Mouse (Mus musculus) kidney, embryonic 16.5 days (tissue): ENCODE results near the gene Rap1b. TPM values are rescaled to one million over a fixed set of nuclear protein-coding genes. Genes with fewer than 3 reads are reported as not detected.

Experiments
- ATAC-seq: fragments of 200-750 bp; cut with Nextera tagmentation; 2 replicates; pipeline ENCODE4 v1.8.0; 2017; ENCODE audit warnings: moderate TSS enrichment; ENCODE audit not compliant: low FRiP score, low TSS enrichment
- H3K27ac ChIP-seq: fragments of 300-500 bp; sonication (generic); 2 replicates; pipeline ENCODE4 v1.5.1; 2014; ENCODE audit warnings: low read length
- H3K27me3 ChIP-seq: fragments of 300-500 bp; sonication (generic); 2 replicates; pipeline ENCODE4 v1.6.1; 2014; ENCODE audit warnings: low read length, control low read depth, mixed read lengths; ENCODE audit not compliant: insufficient read depth
- H3K36me3 ChIP-seq: fragments of 300-500 bp; sonication (generic); 2 replicates; pipeline ENCODE4 v1.6.1; 2014; ENCODE audit warnings: low read length, control low read depth, mixed read lengths; ENCODE audit not compliant: insufficient read depth
- H3K4me1 ChIP-seq: fragments of 300-500 bp; sonication (generic); 2 replicates; pipeline ENCODE4 v1.6.1; 2014; ENCODE audit warnings: low read length, control low read depth, mixed read lengths; ENCODE audit not compliant: insufficient read depth
- H3K4me2 ChIP-seq: fragments of 300-500 bp; sonication (generic); replicated peaks from 2 replicates; pipeline ENCODE4 v1.6.1; 2014; ENCODE audit warnings: low read depth, low read length
- H3K4me3 ChIP-seq: fragments of 300-500 bp; sonication (generic); 2 replicates; pipeline ENCODE4 v1.5.1; 2014; ENCODE audit warnings: mild to moderate bottlenecking, low read length
- H3K9ac ChIP-seq: fragments of 300-500 bp; sonication (generic); replicated peaks from 2 replicates; pipeline ENCODE4 v1.6.1; 2014; ENCODE audit warnings: low read length
- H3K9me3 ChIP-seq: fragments of 300-500 bp; sonication (generic); 2 replicates; pipeline ENCODE4 v1.6.1; 2016; ENCODE audit warnings: low read length, control low read depth
- WGBS: fragments of 180-500 bp; shearing (Covaris S2); extraction: QIAGEN DNeasy Blood & Tissue Kit; methylation state at CpG from one replicate; pipeline ENCODE4 v1.1.7; 2014; 5-methylcytosine and 5-hydroxymethylcytosine counted together
- polyA plus RNA-seq: library from polyadenylated mRNA; unstranded; fragments of >200 nt; fragmentation: Nextera tagmentation; extraction: Ambion mirVana; gene quantifications from 2 replicates; pipeline ENCODE4 v1.2.1, GENCODE M21; 2015

Rap1b gene
- polyA plus RNA-seq, 1 experiment from 2014 or later, result 185 TPM

DNA sequence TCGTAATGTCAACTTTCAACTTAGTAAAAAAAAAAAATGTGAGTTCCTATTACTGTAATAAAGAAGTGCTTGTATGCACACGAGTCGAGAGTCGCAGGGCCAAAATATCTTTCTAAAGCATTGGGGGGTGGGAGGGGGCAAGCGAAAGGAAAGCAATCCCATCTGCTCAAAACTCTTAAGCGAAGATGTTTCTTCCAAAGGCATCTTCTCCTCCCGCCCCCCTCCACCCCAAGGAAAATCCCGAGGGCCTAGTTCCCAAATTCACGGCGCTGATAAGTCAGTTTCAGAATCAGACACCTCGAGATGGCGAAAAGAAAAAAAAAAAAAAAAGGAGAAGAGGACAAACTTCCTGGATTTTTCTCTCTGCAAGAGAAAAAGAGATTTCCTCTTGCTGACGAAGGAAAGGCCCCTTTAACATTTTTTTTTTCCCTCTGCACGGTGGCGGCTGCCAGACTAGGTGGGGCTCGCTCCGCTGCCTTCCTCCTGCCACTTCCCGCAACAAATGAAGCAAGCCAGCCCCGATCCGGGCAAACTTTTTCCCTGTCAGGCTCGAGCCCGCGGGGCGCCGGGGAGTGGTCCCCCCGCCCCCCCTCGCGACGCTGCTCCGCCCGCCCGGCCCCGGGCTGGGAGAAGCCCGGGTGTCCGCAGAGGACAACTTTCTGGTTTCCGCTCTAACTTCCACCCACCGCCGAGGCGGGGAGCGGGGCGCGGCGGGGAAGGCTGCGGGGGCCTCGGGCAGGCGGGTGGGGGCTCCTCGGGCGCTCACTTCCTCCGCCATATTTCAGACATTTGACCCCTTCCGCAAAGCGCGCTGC, 846 bp downstream of the Rap1b start:
- WGBS, result under 1% methylated on average over 36 of the region's 52 CpGs
- peak overlapping the region; percentile 97 for H3K27ac ChIP-seq
- peak; percentile 41 for ATAC-seq

DNA sequence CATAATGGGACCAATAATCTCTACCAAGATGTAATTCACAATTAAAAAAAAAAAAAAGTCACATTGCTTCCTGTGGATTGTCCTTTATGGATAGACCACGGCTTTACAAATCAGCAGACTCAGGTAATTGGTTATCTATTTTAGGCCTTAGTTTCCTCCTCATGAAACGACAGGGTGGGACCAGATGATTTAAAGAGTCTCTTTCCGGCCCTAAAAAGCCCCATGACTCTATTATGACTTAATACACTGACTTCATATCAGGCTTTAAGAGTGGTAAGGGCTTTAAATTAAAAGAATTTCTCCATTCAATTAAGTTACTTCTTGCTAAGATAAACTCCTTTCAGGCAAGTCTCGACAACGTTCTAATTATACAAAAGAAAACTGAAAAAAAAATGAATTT, 1.6 kb downstream of the Rap1b start:
- Histone ChIP-seq H3K36me3 (no peaks in the 10 kb centered on the region), H3K4me1 (peaks cover 23% of the 10 kb centered on the region), H3K4me3 (peak overlapping the region; percentile 93), H3K27me3 (no peaks in the 10 kb centered on the region), H3K9ac (0 out of 2 replicates have a peak overlapping the region, but pooled peaks have one; percentile 41), H3K4me2 (peak overlapping the region; percentile 71), H3K9me3 (no peaks in the 10 kb centered on the region), H3K27ac (no peak overlapping the region)
- WGBS, result 25% methylated on average over 5 of the region's 5 CpGs
- no peak for ATAC-seq

More for the DNA sequence above, 846 bp downstream of the Rap1b start:
- Histone ChIP-seq H3K4me3 (peak overlapping the region; percentile 93), H3K9me3 (no peaks in the 10 kb centered on the region), H3K4me2 (peak overlapping the region; percentile 71), H3K4me1 (peaks cover 23% of the 10 kb centered on the region), H3K9ac (peak overlapping the region; percentile 97), H3K36me3 (no peaks in the 10 kb centered on the region), H3K27me3 (no peaks in the 10 kb centered on the region)

DNA sequence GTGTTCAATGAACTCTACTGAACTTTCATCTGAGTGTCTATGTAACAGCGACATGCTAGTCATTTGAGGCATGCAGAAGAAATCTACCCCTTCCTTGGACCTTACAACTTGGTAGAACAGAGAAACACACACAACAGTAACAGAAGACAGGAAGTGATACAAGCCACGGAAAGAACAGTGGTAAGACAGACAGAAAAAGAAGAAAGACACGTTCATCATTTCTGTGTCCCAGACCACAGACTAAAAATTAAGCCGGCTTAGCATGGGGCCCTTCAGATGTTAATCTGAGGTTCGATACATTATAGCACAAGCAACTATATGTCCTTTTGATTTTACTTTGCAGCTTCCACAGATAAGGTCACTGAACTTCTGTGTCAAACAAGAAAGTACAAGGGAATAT, 2.1 kb downstream of the Rap1b start:
- WGBS, result 71% methylated on average over 5 of the region's 5 CpGs
- Histone ChIP-seq H3K27ac (no peak overlapping the region), H3K4me3 (peak overlapping the region; percentile 13; the same call in 1 of the 2 replicates), H3K9ac (no peak overlapping the region), H3K27me3 (no peaks in the 10 kb centered on the region), H3K9me3 (no peaks in the 10 kb centered on the region), H3K4me2 (peak overlapping the region; percentile 71), H3K36me3 (no peaks in the 10 kb centered on the region), H3K4me1 (peaks cover 23% of the 10 kb centered on the region)
- ATAC-seq, result no peak

DNA sequence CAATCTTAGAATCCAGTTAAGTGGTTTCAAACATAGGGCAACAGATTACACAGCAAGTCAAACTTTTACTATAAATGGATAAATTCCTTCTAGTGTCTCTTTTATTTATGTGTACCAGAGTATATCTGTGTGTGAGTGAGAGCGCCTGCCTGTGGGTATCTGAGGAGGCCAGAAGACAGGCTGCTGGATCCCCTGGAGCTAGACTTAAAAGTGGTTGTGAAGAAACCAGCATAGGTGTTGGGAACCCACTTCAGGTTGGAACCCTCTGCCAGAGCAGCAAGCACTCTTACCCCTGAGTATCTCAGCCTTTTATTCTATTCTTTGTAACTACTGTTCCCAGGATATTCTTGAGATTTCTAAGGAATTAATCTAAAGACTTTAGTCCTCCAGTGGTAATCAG, 4.1 kb downstream of the Rap1b start:
- H3K4me2 ChIP-seq, result no peak overlapping the region
- peaks cover 16% of the 10 kb centered on the region for H3K4me1 ChIP-seq
- no peaks in the 10 kb centered on the region for H3K36me3 ChIP-seq
- H3K27me3 ChIP-seq, result no peaks in the 10 kb centered on the region
- 75% methylated on average over 1 of the region's 1 CpGs for WGBS
- no peaks in the 10 kb centered on the region for H3K9me3 ChIP-seq
- no peak for ATAC-seq
- no peak overlapping the region for H3K4me3 ChIP-seq
- H3K9ac ChIP-seq, result no peak overlapping the region
- H3K27ac ChIP-seq, result no peak overlapping the region

GRCm38 (mm10) chr10:117840431-117840995, 5.3 kb downstream of the Rap1b start:
- 87% methylated on average over 5 of the region's 5 CpGs for WGBS
- no peak overlapping the region for H3K4me3 ChIP-seq
- ATAC-seq, result no peak
- no peak overlapping the region for H3K9ac ChIP-seq
- H3K27me3 ChIP-seq, result no peaks in the 10 kb centered on the region
- no peak overlapping the region for H3K27ac ChIP-seq
- no peaks in the 10 kb centered on the region for H3K36me3 ChIP-seq
- H3K4me1 ChIP-seq, result peaks cover 15% of the 10 kb centered on the region
- H3K4me2 ChIP-seq, result no peak overlapping the region
- H3K9me3 ChIP-seq, result no peaks in the 10 kb centered on the region

GRCm38 (mm10) chr10:117839737-117840136, 6.1 kb downstream of the Rap1b start:
- Histone ChIP-seq H3K4me1 (peaks cover 18% of the 10 kb centered on the region), H3K9ac (no peak overlapping the region), H3K36me3 (no peaks in the 10 kb centered on the region), H3K4me3 (no peak overlapping the region), H3K4me2 (no peak overlapping the region), H3K27ac (no peak overlapping the region), H3K27me3 (no peaks in the 10 kb centered on the region), H3K9me3 (no peaks in the 10 kb centered on the region)
- ATAC-seq, result no peak
- 83% methylated on average over 3 of the region's 3 CpGs for WGBS

- peaks cover 14% of the 10 kb centered on the region for H3K4me1 ChIP-seq
- no peaks in the 10 kb centered on the region for H3K9me3 ChIP-seq
- H3K9ac ChIP-seq, result no peak overlapping the region
- no peak overlapping the region for H3K4me3 ChIP-seq
- no peak overlapping the region for H3K27ac ChIP-seq
- H3K4me2 ChIP-seq, result no peak overlapping the region
- 86% methylated on average over 3 of the region's 3 CpGs for WGBS
- no peak for ATAC-seq
- no peaks in the 10 kb centered on the region for H3K27me3 ChIP-seq
- no peaks in the 10 kb centered on the region for H3K36me3 ChIP-seq
Observed at GRCm38 (mm10) chr10:117838924-117839323, 6.9 kb downstream of the Rap1b start.

- H3K27ac ChIP-seq, result no peak overlapping the region
- H3K9me3 ChIP-seq, result no peaks in the 10 kb centered on the region
- H3K4me1 ChIP-seq, result peaks cover 8% of the 10 kb centered on the region
- H3K9ac ChIP-seq, result no peak overlapping the region
- no peaks in the 10 kb centered on the region for H3K36me3 ChIP-seq
- H3K4me2 ChIP-seq, result no peak overlapping the region
- no peaks in the 10 kb centered on the region for H3K27me3 ChIP-seq
- 80% methylated on average over 2 of the region's 2 CpGs for WGBS
- H3K4me3 ChIP-seq, result no peak overlapping the region
- ATAC-seq, result no peak
Observed at GRCm38 (mm10) chr10:117836354-117836753, 9.5 kb downstream of the Rap1b start.

DNA sequence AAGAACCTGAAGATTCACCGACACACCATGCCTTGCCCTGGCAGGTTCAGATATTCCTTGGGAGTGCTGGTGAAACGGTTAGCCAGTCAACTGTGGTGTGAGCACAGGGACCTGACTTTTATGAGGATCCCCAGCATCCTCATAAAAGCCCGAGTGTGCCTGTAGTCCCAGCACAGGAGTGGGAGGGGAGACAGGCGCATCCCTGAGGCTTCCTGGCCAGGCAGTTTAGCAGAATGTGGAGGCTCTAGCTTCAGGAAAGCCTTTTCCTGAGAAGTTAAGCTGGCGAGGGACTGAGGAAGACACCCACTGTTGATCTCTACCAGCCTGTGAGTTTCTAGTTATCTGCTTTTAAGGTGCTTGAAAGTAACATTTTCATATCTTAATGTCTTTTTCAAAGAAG, 10.4 kb downstream of the Rap1b start:
- H3K4me1 ChIP-seq, result peaks cover 8% of the 10 kb centered on the region
- WGBS, result 27% methylated on average over 5 of the region's 5 CpGs
- no peak overlapping the region for H3K27ac ChIP-seq
- no peaks in the 10 kb centered on the region for H3K27me3 ChIP-seq
- H3K4me3 ChIP-seq, result no peak overlapping the region
- H3K4me2 ChIP-seq, result no peak overlapping the region
- H3K9ac ChIP-seq, result no peak overlapping the region
- H3K9me3 ChIP-seq, result no peaks in the 10 kb centered on the region
- no peak for ATAC-seq
- H3K36me3 ChIP-seq, result no peaks in the 10 kb centered on the region

DNA sequence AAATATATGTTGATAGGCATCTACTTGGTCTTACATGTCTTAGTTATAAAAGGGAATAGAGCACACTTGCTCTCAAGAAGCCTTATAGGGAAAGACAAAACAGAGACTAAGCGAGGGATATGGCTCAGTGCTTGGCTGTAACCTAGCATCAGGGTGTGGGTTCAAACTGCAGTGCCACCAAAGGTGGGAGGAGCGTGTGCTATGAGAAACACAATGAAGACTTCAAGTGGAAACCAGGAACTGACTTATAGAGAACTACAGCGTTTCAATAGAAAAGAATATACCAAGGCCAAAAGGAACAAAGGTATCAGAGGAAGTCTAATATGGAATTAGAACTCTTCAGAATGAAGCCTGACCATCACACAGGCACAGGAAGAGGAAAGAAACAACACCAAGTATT, 15.0 kb downstream of the Rap1b start:
- Histone ChIP-seq H3K4me2 (no peak overlapping the region), H3K27ac (no peak overlapping the region), H3K9ac (no peak overlapping the region), H3K27me3 (no peaks in the 10 kb centered on the region), H3K36me3 (no peaks in the 10 kb centered on the region), H3K4me1 (peaks cover 24% of the 10 kb centered on the region), H3K9me3 (no peaks in the 10 kb centered on the region), H3K4me3 (no peak overlapping the region)
- 89% methylated on average over 3 of the region's 3 CpGs for WGBS
- ATAC-seq, result no peak
